Mouse (Mus musculus) megakaryocyte-erythroid progenitor cell, adult 5-6 weeks (primary cell): ENCODE results near the gene Bbs4. TPM values are rescaled to one million over a fixed set of nuclear protein-coding genes. Genes with fewer than 3 reads are reported as not detected.
A peak's percentile ranks its signal among the peaks of the same experiment; 100 is the strongest.
"Not testable (repeated sequence)": the region's sequence is repeated elsewhere in the genome, so short reads cannot be mapped to it uniquely, and the experiment has no call there.

Experiments used
- ATAC-seq: replicated peaks from 2 replicates; pipeline ENCODE4 v1.8.0; 2016; ENCODE audit warnings: mild to moderate bottlenecking, inconsistent platforms; ENCODE audit not compliant: severe bottlenecking, poor library complexity, low FRiP score, low TSS enrichment
- total RNA-seq, 2 experiments: library from RNA; stranded (forward) in 1 of 2; stranded (reverse) in 1 of 2; fragments of 200-1000, 215-1000 nt in 1 of 2; fragments of >200 nt in 1 of 2; fragmentation: Nextera tagmentation in 1 of 2; gene quantifications; 2 replicates each; pipeline ENCODE4 v1.2.3; 2014 to 2017

Bbs4 gene
- 5.7 and 6.9 TPM in 2 replicates for total RNA-seq (2014; fragmentation: Nextera tagmentation)
- total RNA-seq (2017): 9.6 and 17.4 TPM in 2 replicates

DNA sequence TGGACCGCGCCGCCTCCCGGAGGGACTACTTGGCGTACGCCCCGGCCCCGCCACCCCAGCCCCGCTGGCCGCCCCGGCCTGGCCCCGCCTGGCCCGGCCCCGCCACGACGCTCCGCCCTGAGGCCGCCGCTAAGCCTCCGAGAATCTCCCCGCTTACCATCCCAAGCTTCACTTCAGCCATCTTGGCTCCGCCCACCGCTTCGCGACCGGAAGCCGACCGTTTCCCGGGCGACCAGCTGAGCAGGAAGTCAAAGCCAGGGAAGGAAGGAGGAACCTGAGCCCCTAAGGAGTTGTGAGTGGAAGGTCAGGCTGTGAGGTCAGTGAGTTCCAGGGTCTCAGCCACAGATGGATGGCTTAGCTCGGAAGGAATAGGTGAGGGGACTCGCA lies at the start of gene Bbs4:
Bbs4 (minus strand) TSS at position 256 of the 387 bp plus-strand sequence.
- peak; percentile 98 for ATAC-seq

DNA sequence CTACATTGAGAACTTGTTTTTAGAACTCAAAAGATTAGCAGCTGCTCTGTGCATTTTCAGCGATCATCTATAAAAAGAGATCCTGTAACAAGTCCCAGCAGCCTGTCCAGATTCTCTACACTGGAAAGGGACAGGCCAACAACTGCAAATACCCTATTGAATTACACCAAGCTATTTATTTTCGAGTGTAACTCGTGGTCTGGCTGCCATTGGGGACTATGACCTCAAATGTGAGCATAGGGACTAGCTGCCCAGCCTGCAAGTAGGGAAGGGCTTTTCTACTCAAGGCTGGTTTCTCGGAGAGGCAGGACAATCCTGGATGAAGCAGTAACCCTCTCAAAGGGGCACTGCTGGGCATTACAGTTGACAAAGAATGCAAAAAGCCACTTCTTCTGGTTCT lies 35.8 kb upstream of the Bbs4 start:
- no peak for ATAC-seq

DNA sequence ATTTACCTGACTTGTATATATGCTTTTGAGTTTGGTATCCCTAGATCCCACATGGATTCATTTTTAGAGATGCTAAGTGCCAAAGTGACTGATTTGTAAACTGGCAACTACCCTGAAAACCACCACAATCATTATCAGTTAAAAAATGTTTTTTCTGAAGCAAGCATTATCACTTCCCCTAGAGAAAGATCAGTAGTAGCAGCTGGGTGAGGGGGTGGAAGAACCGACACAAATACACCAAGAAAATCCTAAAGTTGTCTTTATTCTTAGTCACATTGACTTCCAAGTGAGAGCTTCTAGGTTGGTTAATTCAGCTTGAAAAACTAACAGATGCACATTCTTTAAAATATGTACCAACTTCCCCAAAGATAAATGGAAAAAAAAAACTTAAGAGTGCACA lies 35.0 kb upstream of the Bbs4 start:
- ATAC-seq: no peak

DNA sequence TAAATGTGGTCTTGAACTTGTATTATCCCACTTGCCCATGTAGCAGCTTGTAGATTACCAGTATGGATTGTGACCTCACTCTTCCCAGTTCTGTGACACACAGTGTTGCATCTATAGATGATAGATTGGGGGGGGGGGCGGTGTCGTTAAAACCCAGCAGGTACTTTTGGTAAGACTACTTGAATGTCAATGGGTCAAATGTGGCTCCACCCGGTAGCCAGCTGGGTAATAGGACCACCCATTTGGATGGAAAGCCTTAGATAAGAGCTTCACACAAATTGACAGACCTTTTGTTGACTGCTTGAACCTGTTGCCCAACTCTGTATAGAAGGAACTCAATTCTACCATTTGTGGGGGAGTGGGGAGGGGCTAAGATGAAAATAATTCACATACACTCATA lies 34.2 kb upstream of the Bbs4 start:
- 0 out of 2 replicates have a peak, but pooled peaks have one; percentile 30 for ATAC-seq

DNA sequence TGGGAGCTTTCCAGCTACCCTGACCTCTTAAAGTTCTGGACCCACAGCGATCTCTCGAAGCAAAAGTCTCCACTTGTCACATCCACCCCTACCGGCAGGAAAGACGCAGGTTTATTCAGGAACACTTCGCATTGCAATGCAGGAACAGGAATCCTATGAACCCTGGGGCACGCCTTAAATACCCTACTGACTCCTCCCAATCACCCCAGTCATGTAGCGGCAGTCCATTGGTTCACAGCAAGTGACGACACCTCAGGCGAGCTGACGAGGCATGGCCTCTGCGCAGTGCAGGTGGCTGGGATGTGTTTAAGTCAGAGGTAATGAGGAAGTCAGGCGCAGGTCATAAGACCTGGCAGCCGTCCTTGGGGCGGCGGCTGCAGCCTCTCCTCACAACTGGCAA lies 22.3 kb upstream of the Bbs4 start:
- no peak for ATAC-seq

DNA sequence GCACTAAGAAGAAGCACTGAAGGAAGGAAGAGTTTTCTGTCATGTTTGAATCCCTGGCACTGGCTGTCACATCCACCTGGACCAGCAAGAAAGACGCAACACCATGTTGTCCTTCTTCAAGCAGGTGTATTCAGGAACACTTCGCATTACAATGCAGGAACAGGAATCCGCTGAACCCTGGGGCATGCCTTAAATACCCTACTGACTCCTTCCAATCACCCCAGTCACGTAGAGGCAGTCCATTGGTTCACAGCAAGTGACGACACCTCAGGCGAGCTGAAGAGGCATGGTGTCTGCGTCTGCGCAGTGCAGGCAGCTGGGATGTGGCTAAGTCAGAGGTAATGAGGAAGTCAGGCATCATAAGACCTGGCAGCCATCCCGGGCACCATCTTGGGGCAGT lies 16.3 kb upstream of the Bbs4 start:
- no peak for ATAC-seq

DNA sequence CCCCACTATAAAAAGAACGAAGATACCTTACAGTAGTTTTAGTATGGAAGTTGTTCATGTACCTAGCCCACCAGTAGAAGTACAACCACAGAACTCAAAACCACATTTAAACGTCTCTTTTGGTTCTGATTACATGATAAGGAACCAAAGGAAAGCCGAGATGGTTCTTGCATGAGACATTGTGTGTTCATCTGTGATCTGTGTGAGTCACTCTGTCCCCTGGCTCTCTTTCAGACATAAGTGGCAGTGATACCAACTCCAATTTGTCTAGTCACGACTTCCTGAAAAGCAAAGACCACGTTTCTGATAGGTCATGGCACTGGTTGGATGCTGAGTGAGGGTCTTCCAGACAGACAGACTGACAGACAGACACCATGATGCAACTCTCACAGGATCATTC lies 15.9 kb upstream of the Bbs4 start:
- no peak for ATAC-seq

DNA sequence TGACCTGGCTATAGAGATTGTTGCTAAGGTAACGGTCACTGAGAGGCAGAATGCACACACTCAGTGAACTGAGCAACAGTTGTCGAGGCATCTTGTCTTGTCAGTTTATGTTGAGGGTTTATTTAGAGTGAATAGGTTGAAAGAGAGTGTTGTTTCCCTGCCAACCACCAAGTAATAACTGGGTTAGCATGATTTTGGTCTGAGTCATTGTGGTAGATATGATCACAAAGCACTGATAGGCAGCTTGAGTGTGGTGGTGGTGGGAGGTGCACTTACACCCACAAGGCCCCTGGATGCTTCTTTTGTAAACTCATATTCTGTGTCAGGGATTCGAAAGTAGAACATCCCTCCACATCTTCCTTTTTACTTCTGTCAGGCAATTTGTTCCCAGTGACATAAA lies 7.2 kb upstream of the Bbs4 start:
- peak; percentile 68 for ATAC-seq

DNA sequence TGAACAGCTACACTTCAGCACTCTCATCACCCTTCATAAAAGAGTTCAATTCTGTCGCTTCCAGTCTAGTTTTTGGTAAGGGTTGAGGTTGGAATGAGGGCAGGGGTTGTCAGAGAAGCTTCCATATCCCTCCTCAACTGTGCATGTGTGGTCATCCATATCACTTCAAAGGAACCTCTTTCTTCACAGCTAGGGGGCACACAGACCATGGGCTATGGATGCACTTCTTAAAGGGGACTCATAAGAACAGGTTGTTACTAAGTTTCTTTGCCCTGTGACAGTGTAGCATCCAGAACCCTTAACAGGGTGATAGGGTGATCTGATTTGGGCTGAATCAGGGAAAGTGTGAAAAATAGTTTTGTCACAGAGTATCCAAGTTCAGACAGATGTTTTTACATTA lies 4.7 kb upstream of the Bbs4 start:
- ATAC-seq: not testable (repeated sequence)

DNA sequence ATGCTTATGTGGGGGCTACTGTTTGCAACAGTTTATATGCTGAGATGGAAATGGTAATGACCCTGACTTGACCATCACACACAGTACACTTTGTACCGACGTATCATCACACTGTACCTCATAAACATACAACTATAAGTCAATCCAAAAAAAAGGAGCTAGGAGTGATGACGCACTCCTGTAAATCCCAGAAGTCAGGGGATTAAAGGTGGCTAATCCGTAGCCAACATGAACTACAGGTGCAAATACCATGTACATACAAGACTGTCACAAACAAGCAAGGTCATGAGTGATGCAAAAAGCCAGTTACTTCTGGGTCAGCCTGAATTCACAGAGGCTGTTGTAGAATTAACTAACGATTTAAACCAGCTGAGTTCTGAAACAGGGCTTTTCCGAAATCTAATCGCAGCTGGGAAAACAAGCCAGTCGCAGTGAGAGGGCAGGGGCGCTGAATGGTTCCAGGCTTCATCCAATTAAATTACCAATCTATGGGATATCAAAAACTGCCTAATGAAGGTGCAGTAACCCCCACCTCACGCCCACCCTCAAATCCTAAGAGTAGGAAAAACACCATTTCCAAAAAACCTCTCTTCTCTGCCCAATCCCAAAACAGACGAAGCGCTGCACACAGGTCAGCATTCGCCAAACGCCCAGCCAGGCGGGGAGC lies 589 bp downstream of the Bbs4 start:
- no peak for ATAC-seq

DNA sequence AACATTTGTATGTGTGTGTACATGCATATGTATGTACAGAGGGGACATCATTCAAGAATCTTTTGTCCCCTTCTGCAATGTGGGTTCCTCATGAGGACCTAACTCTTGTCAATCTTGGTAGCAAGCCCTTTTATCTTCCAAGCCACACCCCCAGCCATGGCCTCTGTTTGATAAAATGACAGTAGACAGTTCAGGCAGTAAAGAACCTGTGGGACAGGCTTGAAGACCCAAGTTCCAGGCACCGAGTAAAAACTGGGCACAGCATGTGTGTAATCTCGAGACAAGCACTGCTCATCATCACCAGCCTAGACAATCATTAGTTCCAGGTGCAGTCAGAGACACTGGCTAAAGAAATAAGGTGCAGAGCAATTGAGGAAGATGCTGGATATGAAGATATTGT lies 7.1 kb downstream of the Bbs4 start:
- ATAC-seq: peak; percentile 70

DNA sequence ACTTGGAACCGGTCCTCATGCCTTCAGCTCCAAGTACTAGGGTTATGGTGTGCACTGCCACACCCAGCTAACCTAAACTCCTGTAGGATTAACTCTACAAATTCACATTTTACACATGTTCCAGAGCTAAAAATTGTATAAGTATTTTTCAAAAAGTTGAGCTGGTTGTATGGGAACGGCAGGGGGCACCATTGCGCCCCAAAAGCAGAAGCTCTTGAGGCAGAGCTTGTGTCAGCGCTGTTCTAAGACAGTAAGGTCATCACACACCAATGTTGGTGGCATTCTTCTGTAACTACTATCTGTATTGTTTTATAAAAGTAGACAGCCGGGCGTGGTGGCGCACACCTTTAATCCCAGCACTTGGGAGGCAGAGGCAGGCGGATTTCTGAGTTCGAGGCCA lies 13.3 kb downstream of the Bbs4 start:
- no peak for ATAC-seq

DNA sequence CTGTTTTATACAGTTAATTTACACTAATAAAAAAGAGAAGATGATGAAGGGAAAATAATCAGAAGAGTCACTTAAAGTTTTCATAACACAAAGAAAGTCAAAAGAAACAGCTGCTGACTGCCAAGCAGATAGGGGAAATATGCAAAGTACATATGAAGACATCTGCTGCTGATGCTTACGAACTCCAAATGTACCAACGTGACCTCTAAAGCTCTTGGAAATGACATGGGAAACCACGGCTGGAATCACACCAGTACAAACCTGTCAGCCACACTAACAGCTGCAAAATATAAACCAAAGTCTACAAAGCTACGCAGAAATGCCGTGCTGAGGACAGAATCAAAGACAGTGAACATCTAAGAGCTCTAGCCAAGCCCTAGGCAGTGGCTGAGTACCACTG lies 14.2 kb downstream of the Bbs4 start:
- no peak for ATAC-seq

DNA sequence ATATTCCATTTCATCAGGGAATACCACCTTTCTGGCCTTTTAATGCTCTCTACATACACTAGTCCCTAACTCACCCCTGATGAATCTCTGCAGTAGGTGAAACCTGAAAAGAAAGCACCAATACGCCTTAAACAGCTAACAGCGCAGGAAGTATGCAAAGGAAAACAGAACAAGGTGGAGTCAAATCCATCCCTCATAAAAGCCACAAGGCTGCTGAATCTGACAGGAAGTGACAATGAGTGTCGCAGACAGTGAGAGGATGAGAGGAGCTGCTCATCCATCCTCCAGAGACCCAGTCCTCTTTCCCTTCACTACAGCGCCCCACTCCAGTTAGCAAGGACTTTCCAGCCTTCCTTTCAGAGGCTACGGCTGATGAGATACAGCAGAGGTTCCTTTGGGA lies 14.9 kb downstream of the Bbs4 start:
- ATAC-seq: no peak

DNA sequence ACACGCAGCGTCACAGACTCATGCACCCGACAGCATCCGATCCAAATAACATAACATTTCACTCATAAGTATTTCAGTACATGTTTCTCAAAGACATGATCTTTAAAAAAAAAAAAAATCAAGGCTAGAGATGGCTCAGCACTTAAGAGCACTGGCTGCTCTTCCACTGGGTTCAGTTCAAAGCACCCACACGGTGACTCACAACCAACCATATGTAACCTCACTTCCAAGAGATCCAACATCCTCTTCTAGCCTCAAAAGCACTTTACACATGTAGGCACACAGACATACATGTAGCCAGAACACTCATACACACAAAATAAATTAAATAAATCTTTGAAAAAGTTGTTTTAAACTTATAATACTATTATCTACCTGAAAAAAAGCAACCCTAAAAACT lies 15.4 kb downstream of the Bbs4 start:
- no peak for ATAC-seq

DNA sequence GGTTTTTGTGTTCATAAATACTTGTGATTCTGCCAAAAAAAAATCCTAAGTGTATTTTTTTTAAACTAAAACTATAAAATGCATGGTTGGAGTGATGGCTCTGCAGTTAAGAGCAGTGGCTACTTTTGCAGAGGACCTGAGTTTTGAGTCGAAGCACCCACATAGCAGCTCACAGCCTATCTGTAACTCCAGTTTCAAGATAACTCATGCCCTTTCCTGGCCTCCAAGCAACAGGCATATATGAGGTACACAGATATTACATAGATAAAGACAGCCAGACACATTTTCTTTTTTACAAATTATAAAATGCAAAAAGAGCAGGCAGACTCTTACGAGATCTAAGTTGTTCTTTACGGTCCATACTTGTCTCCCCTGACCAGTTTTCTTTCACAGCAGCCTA lies 16.8 kb downstream of the Bbs4 start:
- no peak for ATAC-seq

DNA sequence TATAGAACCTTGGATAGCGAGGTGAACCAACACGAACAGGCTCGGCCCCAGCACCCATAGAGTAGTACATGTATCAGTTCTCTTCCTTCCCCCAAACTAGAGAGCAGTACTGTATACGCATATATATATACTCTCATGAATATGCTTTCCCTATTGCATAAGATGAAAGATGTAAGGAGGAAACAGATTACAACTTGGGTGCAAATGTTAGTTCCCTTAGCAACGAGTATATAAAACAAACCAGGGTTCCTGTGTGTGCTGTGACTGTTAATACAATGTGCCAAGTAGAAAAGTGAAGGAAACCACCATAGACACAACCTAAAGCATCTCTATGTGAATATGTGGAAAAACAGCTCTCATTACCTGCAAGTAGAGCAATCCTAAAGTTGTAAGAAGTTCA lies 23.3 kb downstream of the Bbs4 start:
- no peak for ATAC-seq

DNA sequence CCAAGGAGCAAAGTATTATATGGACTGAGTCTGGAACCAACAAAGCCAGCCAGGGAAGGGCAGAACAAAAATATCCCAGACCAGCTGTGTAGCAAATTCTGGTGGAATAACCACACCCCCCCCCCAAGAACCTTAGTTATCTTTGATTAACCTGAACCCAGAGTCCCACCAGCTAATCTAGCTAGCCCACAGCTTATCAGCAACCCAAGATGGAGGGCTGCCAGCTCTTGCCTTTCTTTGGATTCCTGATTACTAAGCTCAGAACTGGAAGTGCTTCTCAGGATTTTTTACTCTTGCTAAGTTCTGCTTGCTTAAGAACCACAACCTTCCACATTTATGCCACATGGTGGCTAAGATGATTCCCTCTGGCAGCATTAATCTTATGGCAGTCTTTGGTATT lies 29.0 kb downstream of the Bbs4 start:
- peak; percentile 70 for ATAC-seq

DNA sequence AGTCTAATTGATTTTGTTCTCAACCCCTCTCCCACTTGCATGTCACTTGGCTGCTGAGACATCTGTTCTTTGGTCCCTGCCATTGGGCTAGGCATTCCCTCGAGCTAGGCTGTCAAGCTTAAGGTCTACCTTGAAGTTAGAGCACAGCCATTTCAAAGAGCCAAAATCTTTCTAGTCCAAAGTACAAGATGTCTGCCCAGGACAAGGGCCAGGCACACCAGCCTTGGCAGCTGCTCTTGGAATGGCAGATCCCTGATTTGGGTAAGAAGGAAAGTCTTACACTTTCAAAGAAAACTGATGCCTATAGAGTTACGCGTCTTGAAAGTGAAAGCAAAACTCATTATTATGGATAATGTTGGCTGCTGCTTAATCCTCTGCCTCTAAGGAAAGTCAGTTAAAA lies 37.1 kb downstream of the Bbs4 start:
- no peak for ATAC-seq

DNA sequence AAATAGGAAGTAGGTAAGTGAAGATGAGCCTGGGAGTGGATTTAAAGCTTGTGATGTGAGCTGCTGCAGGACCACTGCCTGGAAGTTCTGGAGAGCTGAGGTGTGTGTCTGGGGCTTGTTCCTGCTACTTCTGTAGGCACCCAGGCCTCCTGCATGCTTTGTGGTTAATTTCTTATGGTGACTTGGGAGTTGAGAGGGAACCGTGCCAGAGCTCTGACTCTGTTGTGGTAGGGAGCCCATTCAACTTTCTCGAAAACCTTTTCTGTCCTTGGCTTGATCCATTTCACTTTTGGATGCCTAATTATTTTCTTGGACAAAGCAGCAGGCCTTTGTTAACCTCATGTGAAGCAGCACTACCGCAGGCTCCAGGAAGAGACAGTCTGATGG lies 42.0 kb downstream of the Bbs4 start:
- ATAC-seq: no peak

DNA sequence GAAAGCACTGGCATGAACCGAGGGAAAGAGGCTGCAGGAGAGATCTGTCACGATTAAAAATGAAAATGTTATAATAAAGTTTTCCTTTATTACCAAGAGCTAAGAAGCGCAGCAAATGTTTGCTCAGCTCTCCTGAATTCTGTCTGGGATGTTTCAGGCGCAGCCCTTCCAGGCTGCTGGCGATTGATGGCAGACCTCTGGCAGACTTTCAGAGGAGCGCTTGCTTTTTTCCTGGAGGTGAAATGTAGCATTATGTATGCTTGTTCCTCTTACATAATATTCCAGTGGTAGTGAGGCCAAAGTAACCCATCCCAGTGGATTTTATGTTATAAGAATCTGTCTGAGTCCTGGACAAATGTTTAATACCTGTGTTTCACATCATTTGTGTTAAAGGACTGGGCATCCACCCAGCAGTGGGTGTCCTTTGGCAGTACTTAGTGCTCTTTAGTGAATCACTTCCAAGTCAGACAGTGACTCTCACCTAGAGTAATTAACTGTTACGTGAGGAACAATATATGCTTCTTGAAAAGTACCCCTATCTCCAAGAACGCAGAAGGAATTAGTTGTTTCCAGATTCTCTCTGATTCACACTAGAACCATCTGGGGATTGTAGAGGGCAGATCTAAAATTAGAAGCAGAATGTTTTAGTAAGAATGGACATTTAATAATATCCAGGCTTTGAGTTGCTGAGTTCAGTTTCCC lies 42.6 kb downstream of the Bbs4 start:
- ATAC-seq: no peak
